29 mouse cellular contexts compared by ENCODE assay signal in the genomic region with DNA sequence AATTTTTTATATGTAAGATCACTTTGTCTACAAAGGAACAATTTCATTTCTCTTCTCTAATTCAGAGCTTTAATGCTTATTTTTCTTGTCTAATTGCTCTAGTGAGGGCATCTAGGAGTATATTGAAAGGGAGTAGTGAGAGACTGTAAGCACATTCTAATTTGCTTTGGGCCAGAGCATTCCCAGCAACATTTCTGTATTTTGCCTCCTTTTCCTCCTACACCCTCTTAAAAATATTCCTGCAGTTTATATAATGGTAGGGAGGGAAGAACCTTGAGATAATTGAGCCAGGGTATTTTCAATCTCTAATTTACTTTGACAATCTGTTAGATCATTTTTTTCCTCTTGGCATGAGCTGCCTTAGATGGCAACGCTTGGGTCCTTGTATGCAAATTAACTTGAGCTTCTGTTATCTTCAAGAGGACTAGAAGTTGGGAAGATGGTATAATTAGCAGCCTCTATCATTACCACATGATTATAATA. TPM values are rescaled to one million over a fixed set of nuclear protein-coding genes. Genes with fewer than 3 reads are reported as not detected.
DNase-seq lines count a peak whose midpoint lies in the region; ATAC-seq lines count a peak whose summit lies in the region.
"Had no signal": no experiment of that assay in that cellular context is flagged by ENCODE, and none has a peak within 500 bp of the region (broad histone marks: within the 10 kb centered on the region; RNA-seq: fewer than 3 reads in every experiment).

No protein-coding gene starts in this region.

- H3K4me1 ChIP-seq in neural tube, embryonic 15.5 days: no peaks in the 10 kb centered on the region
- H3K4me1 ChIP-seq: forebrain, embryonic 10.5 days; heart, embryonic 10.5 days; heart, embryonic 13.5 days; hindbrain, embryonic 12.5 days; hindbrain, embryonic 15.5 days had no signal

- 61% methylated on average over 1 of the region's 1 CpGs for WGBS in neural tube, embryonic 15.5 days

- no peak overlapping the region for H3K27ac ChIP-seq in neural tube, embryonic 15.5 days (replicated peaks)
- H3K27ac ChIP-seq: forebrain, embryonic 10.5 days; heart, adult 2 months; heart, embryonic 10.5 days; heart, embryonic 13.5 days; hindbrain, embryonic 12.5 days; hindbrain, embryonic 15.5 days had no signal

- no peaks in the 10 kb centered on the region for H3K9me3 ChIP-seq in neural tube, embryonic 15.5 days (replicated peaks)
- H3K9me3 ChIP-seq: forebrain, embryonic 10.5 days; heart, embryonic 10.5 days; heart, embryonic 13.5 days; hindbrain, embryonic 12.5 days; hindbrain, embryonic 15.5 days had no signal

- no peak overlapping the region for H3K9ac ChIP-seq in neural tube, embryonic 15.5 days (replicated peaks)
- H3K9ac ChIP-seq: heart, embryonic 13.5 days; hindbrain, embryonic 12.5 days; hindbrain, embryonic 15.5 days had no signal

- peak; percentile 99 for ATAC-seq in frontal cortex, adult (ENCODE audit: low TSS enrichment)
- 0 out of 2 replicates have a peak, but pooled peaks have one; percentile 50 for ATAC-seq in neural tube, embryonic 15.5 days (ENCODE audit: low FRiP score)
- ATAC-seq: CD4-positive, CD25-positive, alpha-beta regulatory T cell, adult 4 months; forebrain, embryonic 16.5 days had no signal

- H3K4me3 ChIP-seq in neural tube, embryonic 15.5 days (replicated peaks): no peak overlapping the region
- H3K4me3 ChIP-seq: forebrain, embryonic 10.5 days; heart, adult 2 months; heart, embryonic 10.5 days; heart, embryonic 13.5 days; hindbrain, embryonic 12.5 days; hindbrain, embryonic 15.5 days had no signal

- no peaks in the 10 kb centered on the region for H3K27me3 ChIP-seq in neural tube, embryonic 15.5 days (replicated peaks)
- H3K27me3 ChIP-seq: heart, embryonic 13.5 days; hindbrain, embryonic 12.5 days; hindbrain, embryonic 15.5 days had no signal

- H3K4me2 ChIP-seq in neural tube, embryonic 15.5 days: no peak overlapping the region
- H3K4me2 ChIP-seq: heart, embryonic 13.5 days; hindbrain, embryonic 12.5 days; hindbrain, embryonic 15.5 days had no signal

- no peaks in the 10 kb centered on the region for H3K36me3 ChIP-seq in neural tube, embryonic 15.5 days
- H3K36me3 ChIP-seq: forebrain, embryonic 10.5 days; heart, embryonic 10.5 days; heart, embryonic 13.5 days; hindbrain, embryonic 12.5 days; hindbrain, embryonic 15.5 days had no signal

- no peak for DNase-seq in frontal cortex, postnatal 25 days (ENCODE audit: low spot score in 2 of 2)
- DNase-seq in neural tube, embryonic 10.5 days (ENCODE audit: extremely low spot score, low spot score): no peak
- peak; percentile 62 for DNase-seq in telencephalon, adult 2 months (ENCODE audit: low read depth, low spot score)
- DNase-seq in layer of hippocampus, adult 8-10 months (ENCODE audit: low spot score in 2 of 2): no peak
- DNase-seq: adrenal gland, adult 2 months; adrenal gland, postnatal 14 days; cerebellum, adult 18-20 months; cerebellum, adult 9-10 months; cerebellum, postnatal 14 days; gastrocnemius, postnatal 25 days; heart, adult 2 months; heart, postnatal 14 days; kidney, adult 11 months had no signal

RNA-seq across cellular contexts. Expression of a gene that starts 42.7 kb away (rescaled TPM):
- 4.1 and 7.3 TPM in 2 replicates for polyA plus RNA-seq in neural tube, embryonic 15.5 days (2015; fragmentation: Nextera tagmentation; extraction: Ambion mirVana)
- total RNA-seq in layer of hippocampus, adult 8-10 months (2022): 10 to 100 TPM; 10.3 to 15.9 (median 12.8) TPM
- total RNA-seq: MEL had no signal

RNA-seq across cellular contexts. Expression of a gene that starts 45.3 kb away (rescaled TPM):
- 0.13 TPM in 1 of 2 replicates, not detected in the other for polyA plus RNA-seq in neural tube, embryonic 15.5 days (2015; fragmentation: Nextera tagmentation; extraction: Ambion mirVana)
- total RNA-seq in layer of hippocampus, adult 8-10 months (2022): under 1 TPM in 2 of 4 experiments, not detected in 2; 0.11 to 0.13 TPM
- total RNA-seq: gastrocnemius, postnatal 25 days; heart, adult 2 months; heart, postnatal 14 days; hematopoietic stem cell, adult 5-6 weeks; MEL had no signal
- polyA plus RNA-seq: C2C12; CD4-positive, CD25-positive, alpha-beta regulatory T cell, adult 4 months; embryonic facial prominence, embryonic 11.5 days; embryonic facial prominence, embryonic 14.5 days; forebrain, embryonic 10.5 days; forebrain, embryonic 16.5 days; gonadal fat pad, adult 2 months; heart, adult 2 months; heart, embryonic 10.5 days; heart, embryonic 13.5 days; heart, embryonic 16.5 days; hindbrain, embryonic 12.5 days; hindbrain, embryonic 15.5 days had no signal
